Mouse (Mus musculus) CD4-positive, CD25-positive, alpha-beta regulatory T cell, adult 2 months (primary cell): Measurements from ENCODE around the gene Ankmy1.

ENCODE experiments used
- DNase-seq: peaks from one replicate; pipeline ENCODE4 v3.0.0-alpha.2; 2012; ENCODE audit warnings: low read depth, low spot score

The Ankmy1 gene

GRCm38 (mm10) chr1:92874011-92874410 lies 28.7 kb downstream of the Ankmy1 start:
- DNase-seq, result no peak

- DNase-seq, result no peak
Measured at GRCm38 (mm10) chr1:92872666-92873065, 30.0 kb downstream of the Ankmy1 start.

- no peak for DNase-seq
Measured at GRCm38 (mm10) chr1:92869985-92870384, 32.7 kb downstream of the Ankmy1 start.

- DNase-seq, result no peak
Measured at GRCm38 (mm10) chr1:92866170-92866569, 36.5 kb downstream of the Ankmy1 start.

GRCm38 (mm10) chr1:92863268-92863667 lies 39.4 kb downstream of the Ankmy1 start:
- DNase-seq, result no peak

DNA sequence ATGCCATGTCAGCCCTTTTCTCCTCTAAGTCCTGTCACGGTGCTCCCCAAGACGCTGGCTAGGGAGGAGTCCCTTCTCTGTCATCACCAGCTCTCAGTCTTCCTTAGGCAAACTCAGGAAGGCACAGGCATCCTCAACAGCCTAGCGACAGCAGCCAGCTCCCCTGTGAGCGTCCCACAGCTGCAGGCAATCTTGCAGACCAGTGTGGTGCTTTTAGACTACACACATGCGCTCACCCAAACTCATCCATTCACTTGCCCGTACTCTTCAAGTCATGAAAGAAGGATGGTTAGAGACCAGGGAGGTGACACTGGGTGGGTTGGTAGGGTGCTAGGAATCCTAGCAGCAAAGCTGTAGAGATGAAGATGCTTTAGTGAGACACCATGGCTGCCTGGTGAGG lies 41.2 kb downstream of the Ankmy1 start:
- no peak for DNase-seq

- no peak for DNase-seq
Measured at GRCm38 (mm10) chr1:92852450-92852849, 50.3 kb downstream of the Ankmy1 start.

GRCm38 (mm10) chr1:92849938-92850574 lies 52.6 kb downstream of the Ankmy1 start:
- no peak for DNase-seq

DNA sequence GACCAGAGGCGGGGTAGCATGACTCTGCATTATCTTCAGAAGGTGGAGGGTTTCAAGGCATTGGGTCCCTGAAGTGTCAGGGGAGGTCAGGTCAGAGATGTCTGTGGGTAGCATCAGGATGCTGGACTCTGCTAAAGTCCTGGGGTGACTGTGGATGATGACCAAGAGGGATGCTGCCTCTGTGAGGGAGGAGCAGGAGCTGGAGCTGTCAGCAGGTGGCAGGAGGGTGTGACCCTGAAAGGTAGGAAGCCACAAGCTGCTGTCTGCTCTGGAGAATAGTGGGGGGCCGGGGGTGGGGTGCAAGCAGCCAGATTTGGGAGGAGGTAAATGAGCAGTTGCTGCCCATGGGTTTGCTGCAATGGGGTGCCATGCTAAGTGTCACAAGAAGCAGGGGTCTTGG lies 53.2 kb downstream of the Ankmy1 start:
- peak; percentile 38 for DNase-seq

- no peak for DNase-seq
Measured at GRCm38 (mm10) chr1:92847873-92848839, 54.5 kb downstream of the Ankmy1 start.

- DNase-seq, result no peak
Measured at GRCm38 (mm10) chr1:92845889-92846288, 56.8 kb downstream of the Ankmy1 start.

- no peak for DNase-seq
Measured at GRCm38 (mm10) chr1:92841427-92841826, 61.3 kb downstream of the Ankmy1 start.

GRCm38 (mm10) chr1:92840231-92840890 lies 62.3 kb downstream of the Ankmy1 start:
- DNase-seq, result no peak

GRCm38 (mm10) chr1:92839211-92839610 lies 63.5 kb downstream of the Ankmy1 start:
- no peak for DNase-seq

GRCm38 (mm10) chr1:92837931-92838833 lies 64.5 kb downstream of the Ankmy1 start:
- no peak for DNase-seq

- DNase-seq, result peak; percentile 79
Measured at GRCm38 (mm10) chr1:92833987-92834706, 68.6 kb downstream of the Ankmy1 start.

- peak; percentile 43 for DNase-seq
Measured at GRCm38 (mm10) chr1:92832011-92833010, 70.4 kb downstream of the Ankmy1 start.

DNA sequence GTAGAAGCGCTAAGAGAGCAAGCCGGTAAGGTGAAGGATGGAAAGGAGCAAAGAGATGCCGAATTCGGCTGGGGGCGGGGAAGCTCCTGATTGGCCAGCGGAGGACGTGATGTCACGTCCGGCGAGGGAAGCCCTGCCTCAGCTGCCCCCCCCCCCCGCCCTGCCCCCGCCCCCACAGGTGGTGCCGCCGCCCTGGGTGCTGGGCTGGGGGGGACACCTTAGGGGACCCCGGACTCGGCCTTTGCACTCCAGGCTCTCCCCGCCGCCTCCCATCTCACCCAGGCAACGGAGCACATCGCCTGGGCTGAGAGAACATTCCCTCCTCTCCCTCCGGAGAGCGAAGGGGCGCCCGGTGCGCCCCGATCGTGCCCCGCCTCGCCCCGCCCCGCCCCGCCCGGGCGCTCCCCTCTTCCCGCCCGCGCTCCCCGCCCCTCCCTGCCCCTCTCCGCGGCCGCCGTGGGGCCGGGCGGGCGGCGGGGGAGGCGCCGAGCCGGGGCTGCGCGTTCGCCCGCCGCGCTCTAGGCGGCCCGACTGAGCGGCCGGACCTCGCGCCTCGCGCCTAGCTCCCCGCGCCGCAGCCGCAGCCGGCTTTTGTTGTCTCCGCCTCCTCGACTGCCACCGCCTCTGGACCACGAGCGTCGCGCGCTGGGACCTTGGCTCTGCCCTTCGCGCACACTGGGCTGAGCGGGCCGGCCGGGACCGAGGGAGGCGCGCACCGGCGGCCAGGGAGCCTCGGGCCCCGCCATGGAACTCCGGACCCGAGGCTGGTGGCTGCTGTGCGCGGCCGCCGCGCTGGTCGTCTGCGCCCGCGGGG lies 71.3 kb downstream of the Ankmy1 start, which contains the start of gene Gpc1:
TSS of gene Gpc1 (plus strand) at position 458 of the 814 bp plus-strand sequence.
- DNase-seq, result peak; percentile 90
